Mouse (Mus musculus): ENCODE data around the gene Nrl. TPM values are rescaled to one million over a fixed set of nuclear protein-coding genes. Genes with fewer than 3 reads are reported as not detected.

The Nrl gene
- polyA plus RNA-seq (2012; rRNA removed) = not detected in 2 replicates

- TF ChIP-seq CTCF (IDR thresholded peaks at IDR 0.05; ENCODE audit: insufficient read depth, low read length) (no peak), POLR2A (IDR thresholded peaks at IDR 0.05; ENCODE audit: borderline replicate concordance, extremely low read depth, low read depth, low read length) (no peak)
- 20% methylated on average over 8 of the region's 8 CpGs for WGBS
- no peak for DNase-seq
- Histone ChIP-seq H3K4me3 (replicated peaks; ENCODE audit: extremely low read depth, low read depth, low read length) (no peak within 1 kb of the TSS), H3K4me1 (ENCODE audit: control insufficient read depth, insufficient read depth, low read length) (no peaks in the 10 kb centered on the region)
These were observed at the start of gene Nrl for GRCm38 (mm10) chr14:55524785-55525184. Gene Nrl (minus strand): TSS chr14:55524981.

- Histone ChIP-seq H3K4me3 (replicated peaks; ENCODE audit: extremely low read depth, low read depth, low read length) (no peak overlapping the region), H3K4me1 (ENCODE audit: control insufficient read depth, insufficient read depth, low read length) (no peaks in the 10 kb centered on the region)
- TF ChIP-seq CTCF (IDR thresholded peaks at IDR 0.05; ENCODE audit: insufficient read depth, low read length) (no peak), POLR2A (IDR thresholded peaks at IDR 0.05; ENCODE audit: borderline replicate concordance, extremely low read depth, low read depth, low read length) (no peak)
- no peak for DNase-seq
These were observed 47.0 kb upstream of the Nrl start for GRCm38 (mm10) chr14:55571760-55572159.

GRCm38 (mm10) chr14:55570588-55570987, 45.8 kb upstream of the Nrl start:
- 72% methylated on average over 2 of the region's 2 CpGs for WGBS
- TF ChIP-seq POLR2A (IDR thresholded peaks at IDR 0.05; ENCODE audit: borderline replicate concordance, extremely low read depth, low read depth, low read length) (no peak), CTCF (IDR thresholded peaks at IDR 0.05; ENCODE audit: insufficient read depth, low read length) (no peak)
- no peak overlapping the region for H3K4me3 ChIP-seq (replicated peaks; ENCODE audit: extremely low read depth, low read depth, low read length)
- DNase-seq = no peak
- H3K4me1 ChIP-seq (ENCODE audit: control insufficient read depth, insufficient read depth, low read length) = no peaks in the 10 kb centered on the region

- TF ChIP-seq CTCF (IDR thresholded peaks at IDR 0.05; ENCODE audit: insufficient read depth, low read length) (no peak), POLR2A (IDR thresholded peaks at IDR 0.05; ENCODE audit: borderline replicate concordance, extremely low read depth, low read depth, low read length) (no peak)
- DNase-seq = no peak
- WGBS = 82% methylated on average over 3 of the region's 3 CpGs
- no peaks in the 10 kb centered on the region for H3K4me1 ChIP-seq (ENCODE audit: control insufficient read depth, insufficient read depth, low read length)
- no peak overlapping the region for H3K4me3 ChIP-seq (replicated peaks; ENCODE audit: extremely low read depth, low read depth, low read length)
These were observed 42.7 kb upstream of the Nrl start for GRCm38 (mm10) chr14:55567496-55567895.

- 70% methylated on average over 3 of the region's 3 CpGs for WGBS
- Histone ChIP-seq H3K4me1 (ENCODE audit: control insufficient read depth, insufficient read depth, low read length) (peaks cover 3% of the 10 kb centered on the region; the same call in 1 of the 2 replicates), H3K4me3 (replicated peaks; ENCODE audit: extremely low read depth, low read depth, low read length) (no peak overlapping the region)
- TF ChIP-seq POLR2A (IDR thresholded peaks at IDR 0.05; ENCODE audit: borderline replicate concordance, extremely low read depth, low read depth, low read length) (no peak), CTCF (IDR thresholded peaks at IDR 0.05; ENCODE audit: insufficient read depth, low read length) (no peak)
- no peak for DNase-seq
These were observed 41.0 kb upstream of the Nrl start for GRCm38 (mm10) chr14:55565748-55566147.

- no peak for TF ChIP-seq POLR2A (IDR thresholded peaks at IDR 0.05; ENCODE audit: borderline replicate concordance, extremely low read depth, low read depth, low read length)
- H3K4me3 ChIP-seq (replicated peaks; ENCODE audit: extremely low read depth, low read depth, low read length) = no peak overlapping the region
- H3K4me1 ChIP-seq (ENCODE audit: control insufficient read depth, insufficient read depth, low read length) = peaks cover 3% of the 10 kb centered on the region; the same call in 1 of the 2 replicates
- no peak for DNase-seq
- 85% methylated on average over 11 of the region's 11 CpGs for WGBS
These were observed 38.5 kb upstream of the Nrl start for GRCm38 (mm10) chr14:55563249-55563648.

GRCm38 (mm10) chr14:55561860-55562259, 37.1 kb upstream of the Nrl start:
- 71% methylated on average over 10 of the region's 10 CpGs for WGBS
- DNase-seq = no peak
- TF ChIP-seq CTCF (IDR thresholded peaks at IDR 0.05; ENCODE audit: insufficient read depth, low read length) = no peak
- peak overlapping the region; percentile 31 for H3K4me3 ChIP-seq (replicated peaks; ENCODE audit: extremely low read depth, low read depth, low read length)
- H3K4me1 ChIP-seq (ENCODE audit: control insufficient read depth, insufficient read depth, low read length) = peaks cover 7% of the 10 kb centered on the region

- WGBS = under 1% methylated on average over 51 of the region's 51 CpGs
- DNase-seq = peak; percentile 96
- TF ChIP-seq CTCF (IDR thresholded peaks at IDR 0.05; ENCODE audit: insufficient read depth, low read length) (no peak), POLR2A (IDR thresholded peaks at IDR 0.05; ENCODE audit: borderline replicate concordance, extremely low read depth, low read depth, low read length) (peak; percentile 92)
- peak within 1 kb of the TSS; percentile 99 for H3K4me3 ChIP-seq (replicated peaks; ENCODE audit: extremely low read depth, low read depth, low read length)
- peaks cover 10% of the 10 kb centered on the region for H3K4me1 ChIP-seq (ENCODE audit: control insufficient read depth, insufficient read depth, low read length)
These were observed 35.7 kb upstream of the Nrl start, which contains the start of gene A730061H03Rik for GRCm38 (mm10) chr14:55560202-55561073. Gene A730061H03Rik (minus strand): TSS chr14:55560406.

- no peak for TF ChIP-seq CTCF (IDR thresholded peaks at IDR 0.05; ENCODE audit: insufficient read depth, low read length)
- peak; percentile 68 for TF ChIP-seq POLR2A (IDR thresholded peaks at IDR 0.05; ENCODE audit: borderline replicate concordance, extremely low read depth, low read depth, low read length)
- under 1% methylated on average over 27 of the region's 27 CpGs for WGBS
These were observed 35.0 kb upstream of the Nrl start, which contains the start of gene Dcaf11 for GRCm38 (mm10) chr14:55559799-55560201. Gene Dcaf11 (plus strand): TSS chr14:55560006.

More at GRCm38 (mm10) chr14:55559799-55560201, 35.0 kb upstream of the Nrl start, which contains the start of gene Dcaf11:
- Histone ChIP-seq H3K4me3 (replicated peaks; ENCODE audit: extremely low read depth, low read depth, low read length) (peak within 1 kb of the TSS; percentile 99), H3K4me1 (ENCODE audit: control insufficient read depth, insufficient read depth, low read length) (peaks cover 10% of the 10 kb centered on the region)
- DNase-seq = peak; percentile 88
